Mouse (Mus musculus) stomach, postnatal 0 days (tissue): ENCODE results near the gene Inpp5k. TPM values are rescaled to one million over a fixed set of nuclear protein-coding genes. Genes with fewer than 3 reads are reported as not detected.
A peak's percentile ranks its signal among the peaks of the same experiment; 100 is the strongest.

Source experiments
- ATAC-seq: fragments of 200-750 bp; cut with Nextera tagmentation; 2 replicates; pipeline ENCODE4 v1.8.0; 2017; ENCODE audit not compliant: low FRiP score, low TSS enrichment
- DNase-seq: peaks from one replicate; pipeline ENCODE4 v3.0.0-alpha.2; 2016; ENCODE audit warnings: low spot score
- H3K27ac ChIP-seq: fragments of 300-500 bp; sonication (generic); replicated peaks from 2 replicates; pipeline ENCODE4 v1.5.1; 2014; ENCODE audit warnings: mild to moderate bottlenecking, control low read depth
- H3K27me3 ChIP-seq: fragments of 300-500 bp; sonication (generic); 2 replicates; pipeline ENCODE4 v1.6.1; 2014; ENCODE audit warnings: low read length; ENCODE audit not compliant: control insufficient read depth, insufficient read depth
- H3K36me3 ChIP-seq: fragments of 300-500 bp; sonication (generic); 2 replicates; pipeline ENCODE4 v1.6.1; 2014; ENCODE audit warnings: low read length, mixed read lengths; ENCODE audit not compliant: control insufficient read depth, insufficient read depth
- H3K4me1 ChIP-seq: fragments of 300-500 bp; sonication (generic); replicated peaks from 2 replicates; pipeline ENCODE4 v1.6.1; 2014; ENCODE audit warnings: antibody characterized with exemption; ENCODE audit not compliant: control insufficient read depth, insufficient read depth
- H3K4me2 ChIP-seq: fragments of 300-500 bp; sonication (generic); replicated peaks from 2 replicates; pipeline ENCODE4 v1.6.1; 2014; ENCODE audit warnings: low read depth, mild to moderate bottlenecking, control low read depth, moderate library complexity
- H3K4me3 ChIP-seq: fragments of 300-500 bp; sonication (generic); 2 replicates; pipeline ENCODE4 v1.5.1; 2014; ENCODE audit warnings: low read depth, low read length, control low read depth
- H3K9ac ChIP-seq: fragments of 300-500 bp; sonication (generic); 2 replicates; pipeline ENCODE4 v1.6.1; 2014; ENCODE audit warnings: mild to moderate bottlenecking, low read length, control low read depth, mixed read lengths
- H3K9me3 ChIP-seq: fragments of 300-500 bp; sonication (generic); 2 replicates; pipeline ENCODE4 v1.6.1; 2016; ENCODE audit warnings: low read length; ENCODE audit not compliant: control insufficient read depth
- CTCF ChIP-seq: IDR thresholded peaks from 2 replicates; pipeline ENCODE4 v1.5.1; 2016; ENCODE audit warnings: antibody characterized with exemption, low read depth, mild to moderate bottlenecking, moderate library complexity
- EP300 ChIP-seq: optimal IDR thresholded peaks from 2 replicates; pipeline ENCODE3; 2016; ENCODE audit warnings: antibody characterized with exemption
- WGBS: fragments of 180-500 bp; shearing (Covaris S2); extraction: QIAGEN DNeasy Blood & Tissue Kit; methylation state at CpG from one replicate; pipeline ENCODE4 v1.1.7; 2014; 5-methylcytosine and 5-hydroxymethylcytosine counted together
- polyA plus RNA-seq: library from polyadenylated mRNA; unstranded; fragments of >200 nt; fragmentation: Nextera tagmentation; extraction: Ambion mirVana; gene quantifications from 2 replicates; pipeline ENCODE4 v1.2.1, GENCODE M21; 2015

The Inpp5k gene
- polyA plus RNA-seq, 1 experiment from 2014 or later = 19.0 TPM

DNA sequence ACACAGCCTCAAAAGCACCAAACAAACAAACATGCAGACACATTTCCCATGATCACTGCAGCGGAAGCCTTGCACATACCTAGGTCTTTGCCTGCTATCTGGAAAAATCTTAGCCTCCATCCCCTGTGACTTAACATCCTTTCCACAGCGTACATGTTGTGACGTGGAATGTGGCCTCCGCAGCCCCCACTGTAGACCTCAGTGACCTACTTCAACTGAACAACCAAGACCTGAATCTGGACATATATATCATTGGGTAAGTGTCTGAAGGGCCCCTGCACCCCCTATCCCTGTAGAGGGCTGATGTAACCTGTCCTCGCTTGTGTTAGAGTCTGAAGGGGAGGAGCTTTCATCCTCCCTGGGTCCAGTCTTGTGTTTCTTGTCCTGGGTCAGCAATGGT is 2.1 kb downstream of the Inpp5k start:
- no peak overlapping the region for H3K27ac ChIP-seq
- no peaks in the 10 kb centered on the region for H3K27me3 ChIP-seq
- no peaks in the 10 kb centered on the region for H3K9me3 ChIP-seq
- DNase-seq (no peak), ATAC-seq (no peak)
- H3K4me3 ChIP-seq = no peak overlapping the region
- peaks cover 8% of the 10 kb centered on the region; the same call in 1 of the 2 replicates for H3K36me3 ChIP-seq
- H3K4me2 ChIP-seq = no peak overlapping the region
- H3K9ac ChIP-seq = no peak overlapping the region
- 93% methylated on average over 5 of the region's 5 CpGs for WGBS
- TF ChIP-seq EP300 = no peak
- TF ChIP-seq CTCF = no peak
- H3K4me1 ChIP-seq = 0 out of 2 replicates have a peak, but pooled peaks cover 5% of the 10 kb centered on the region

DNA sequence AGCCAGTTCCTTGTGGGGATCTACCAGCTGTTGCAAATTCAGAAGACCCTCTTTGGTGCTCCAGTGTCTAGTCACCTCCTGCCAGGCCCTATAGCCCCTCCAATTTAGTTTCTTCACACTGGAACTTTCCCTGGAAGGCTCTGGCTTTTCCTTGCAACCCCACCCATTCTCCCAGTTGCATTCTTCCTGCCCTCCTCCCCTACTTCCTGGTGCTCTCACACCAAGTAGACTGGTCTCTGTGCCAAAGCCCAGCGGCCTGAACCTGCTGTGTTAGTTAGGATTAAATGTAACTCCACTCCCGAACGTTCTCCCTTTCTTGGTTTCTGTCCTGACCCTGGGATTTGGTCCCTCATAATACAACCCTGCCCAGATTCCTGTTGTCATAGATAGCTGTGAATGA is 4.0 kb downstream of the Inpp5k start:
- peak overlapping the region; percentile 37 for H3K27ac ChIP-seq
- 61% methylated on average over 3 of the region's 3 CpGs for WGBS
- H3K9me3 ChIP-seq = no peaks in the 10 kb centered on the region
- H3K27me3 ChIP-seq = no peaks in the 10 kb centered on the region
- 0 out of 2 replicates have a peak, but pooled peaks cover 11% of the 10 kb centered on the region for H3K36me3 ChIP-seq
- ATAC-seq (no peak), DNase-seq (no peak)
- H3K4me2 ChIP-seq = no peak overlapping the region
- no peak for TF ChIP-seq EP300
- TF ChIP-seq CTCF = no peak
- no peak overlapping the region for H3K9ac ChIP-seq
- 0 out of 2 replicates have a peak, but pooled peaks cover 5% of the 10 kb centered on the region for H3K4me1 ChIP-seq
- no peak overlapping the region for H3K4me3 ChIP-seq

DNA sequence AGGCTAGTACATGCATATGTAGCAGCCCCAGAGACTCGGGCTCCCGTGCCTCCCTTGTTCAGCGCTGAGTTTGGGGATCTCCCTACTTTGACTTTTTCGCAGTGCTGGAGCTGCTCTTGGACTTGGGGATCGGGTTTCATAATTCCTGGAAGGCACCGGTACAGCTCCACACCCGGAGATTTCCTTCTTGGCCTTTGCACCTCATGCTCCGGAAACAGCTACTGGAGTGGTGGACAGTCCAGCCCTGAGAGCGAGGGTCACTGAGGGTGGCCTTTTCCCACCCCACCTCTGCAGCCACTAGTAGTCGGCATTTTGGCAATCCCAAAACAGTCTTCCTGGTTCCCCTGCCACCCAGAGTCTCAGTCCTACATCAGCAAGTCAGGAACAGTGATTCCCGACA is 4.5 kb downstream of the Inpp5k start:
- H3K27me3 ChIP-seq = no peaks in the 10 kb centered on the region
- H3K4me1 ChIP-seq = 0 out of 2 replicates have a peak, but pooled peaks cover 5% of the 10 kb centered on the region
- no peaks in the 10 kb centered on the region for H3K9me3 ChIP-seq
- TF ChIP-seq CTCF = 0 out of 2 replicates have a peak, but pooled peaks have one; percentile 1
- no peak for TF ChIP-seq EP300
- H3K4me2 ChIP-seq = no peak overlapping the region
- no peak overlapping the region for H3K4me3 ChIP-seq
- DNase-seq (peak; percentile 51), ATAC-seq (peak; percentile 16; the same call in 1 of the 2 replicates)
- peak overlapping the region; percentile 37 for H3K27ac ChIP-seq
- H3K9ac ChIP-seq = no peak overlapping the region
- WGBS = 54% methylated on average over 11 of the region's 11 CpGs
- H3K36me3 ChIP-seq = 0 out of 2 replicates have a peak, but pooled peaks cover 11% of the 10 kb centered on the region

DNA sequence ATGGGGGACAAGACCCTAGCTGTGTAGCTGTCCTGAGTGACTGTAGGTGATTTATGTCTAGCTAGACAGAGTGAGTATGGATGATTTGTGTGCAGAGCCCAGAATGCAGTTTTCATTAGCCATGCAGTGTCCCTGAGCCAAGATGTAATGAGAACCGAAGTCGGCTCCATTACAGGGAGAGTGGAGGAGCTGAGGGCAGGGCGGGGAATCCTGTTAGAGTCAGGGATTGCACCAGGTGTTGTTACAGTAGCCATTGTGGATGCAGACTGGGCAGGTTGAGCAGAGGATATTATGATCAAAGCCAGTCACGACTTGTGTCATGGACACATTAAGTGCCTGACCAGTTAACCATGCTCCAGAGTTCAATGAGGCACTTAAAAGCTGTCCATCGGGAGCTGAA is 12.5 kb downstream of the Inpp5k start:
- Histone ChIP-seq H3K4me3 (no peak overlapping the region), H3K27me3 (no peaks in the 10 kb centered on the region), H3K4me1 (0 out of 2 replicates have a peak, but pooled peaks cover under 1% of the 10 kb centered on the region), H3K27ac (no peak overlapping the region), H3K4me2 (no peak overlapping the region), H3K9ac (no peak overlapping the region), H3K36me3 (0 out of 2 replicates have a peak, but pooled peaks cover 5% of the 10 kb centered on the region), H3K9me3 (no peaks in the 10 kb centered on the region)
- 79% methylated on average over 5 of the region's 5 CpGs for WGBS
- DNase-seq = no peak
- no peak for TF ChIP-seq EP300
- ATAC-seq = no peak

DNA sequence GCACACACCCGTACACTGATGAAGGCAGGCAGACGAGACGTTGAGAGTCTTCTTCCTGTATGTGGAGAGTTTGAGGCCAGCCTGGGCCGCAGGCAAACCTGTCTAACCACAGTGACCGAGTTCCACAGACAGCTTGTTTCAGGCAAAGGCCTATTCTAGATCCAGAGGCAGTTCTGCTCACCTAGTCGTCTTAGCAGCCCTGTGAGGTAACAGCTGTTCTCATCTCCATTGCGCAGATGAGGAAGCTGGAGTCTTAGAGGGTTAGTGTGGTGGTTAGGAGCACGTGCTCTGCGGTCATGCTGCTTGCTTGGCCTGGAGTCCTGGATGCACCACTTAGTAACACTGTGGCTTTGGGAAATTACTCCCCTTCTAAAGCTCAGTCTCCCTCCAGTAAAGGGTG is 13.9 kb downstream of the Inpp5k start:
- TF ChIP-seq EP300 (no peak), CTCF (no peak)
- Histone ChIP-seq H3K36me3 (0 out of 2 replicates have a peak, but pooled peaks cover 2% of the 10 kb centered on the region), H3K9me3 (no peaks in the 10 kb centered on the region), H3K4me2 (no peak overlapping the region), H3K4me1 (0 out of 2 replicates have a peak, but pooled peaks cover 2% of the 10 kb centered on the region), H3K4me3 (no peak overlapping the region), H3K9ac (no peak overlapping the region), H3K27ac (no peak overlapping the region), H3K27me3 (no peaks in the 10 kb centered on the region)
- no peak for DNase-seq
- 75% methylated on average over 9 of the region's 9 CpGs for WGBS
- no peak for ATAC-seq

DNA sequence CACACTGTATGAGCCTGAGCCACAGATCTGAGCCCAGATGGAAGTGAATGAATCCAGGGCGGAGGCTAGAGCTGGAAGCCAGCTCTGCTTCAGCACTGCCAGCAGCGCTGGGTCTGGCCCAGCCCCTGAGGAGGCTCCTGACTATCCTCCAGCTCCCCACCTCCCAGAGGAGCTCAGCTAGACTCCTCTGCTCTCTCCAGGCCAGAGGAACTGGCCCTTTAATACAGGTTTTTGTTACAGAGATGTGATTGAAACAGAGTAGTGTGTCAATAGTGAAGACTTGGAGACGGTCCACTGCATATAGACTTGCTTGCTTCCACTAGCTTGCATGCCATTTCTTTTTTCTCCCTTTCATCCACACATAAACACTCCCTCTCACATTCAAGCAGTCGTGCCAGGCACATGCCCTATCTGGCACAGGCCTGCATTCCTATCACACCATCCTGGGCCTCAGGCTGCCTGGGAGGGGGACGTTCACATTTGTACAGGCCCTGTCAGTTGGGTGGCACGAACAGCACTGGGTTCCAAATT is 17.0 kb downstream of the Inpp5k start:
- Histone ChIP-seq H3K36me3 (0 out of 2 replicates have a peak, but pooled peaks cover 2% of the 10 kb centered on the region), H3K27me3 (no peaks in the 10 kb centered on the region), H3K9me3 (no peaks in the 10 kb centered on the region), H3K27ac (peak overlapping the region; percentile 81), H3K4me2 (no peak overlapping the region), H3K4me1 (0 out of 2 replicates have a peak, but pooled peaks cover 2% of the 10 kb centered on the region), H3K9ac (0 out of 2 replicates have a peak overlapping the region, but pooled peaks have one; percentile 18), H3K4me3 (no peak overlapping the region)
- ATAC-seq (peak; percentile 22; the same call in 1 of the 2 replicates), DNase-seq (peak; percentile 51)
- 40% methylated on average over 6 of the region's 6 CpGs for WGBS
- TF ChIP-seq CTCF = no peak
- no peak for TF ChIP-seq EP300
